Mouse (Mus musculus) embryonic fibroblast, embryonic 13.5 days (primary cell): ENCODE measurements at regions not wholly inside any gene's neighbourhood (a gene's known extent, or its start where the extent isn't known, plus 50 kb on each side); places are given as distances from the start of the nearest gene placed in this dataset.
"Not testable (repeated sequence)": the region's sequence is repeated elsewhere in the genome, so short reads cannot be mapped to it uniquely, and the experiment has no call there.

Experiments
- CTCF ChIP-seq: IDR thresholded peaks from 2 replicates; pipeline ENCODE4 v1.5.1; 2011; ENCODE audit warnings: mild to moderate bottlenecking, control low read depth, low read length, moderate library complexity, borderline replicate concordance; ENCODE audit not compliant: insufficient read depth
- POLR2A ChIP-seq: IDR thresholded peaks from 2 replicates; pipeline ENCODE4 v1.6.1; 2011; ENCODE audit warnings: low read depth, mild to moderate bottlenecking, control low read depth, low read length, moderate library complexity

DNA sequence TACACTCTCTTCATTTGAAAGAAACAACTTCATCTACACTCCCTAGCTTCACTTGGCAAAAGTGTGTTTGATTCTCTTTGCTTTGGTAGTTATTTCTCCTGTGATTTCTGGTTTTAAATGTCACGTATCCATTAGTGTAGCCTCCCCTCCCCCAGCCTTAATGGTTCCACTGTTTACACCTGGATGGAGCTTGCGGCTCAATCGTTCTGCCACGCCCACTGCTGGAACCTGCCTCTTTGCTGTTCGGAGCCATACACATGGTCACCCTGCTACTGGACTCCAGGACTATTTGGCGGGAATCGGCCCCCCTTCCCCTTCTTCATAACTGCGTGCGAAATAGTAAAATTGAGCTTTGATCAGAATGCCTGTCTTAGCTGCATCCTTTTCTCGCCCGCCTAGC lies 139.2 kb upstream of the Unc93a2 start:
- not testable (repeated sequence) for TF ChIP-seq CTCF, POLR2A
